Mouse (Mus musculus) heart, embryonic 14.5 days (tissue): Measurements from ENCODE around the gene Cnnm1. TPM values are rescaled to one million over a fixed set of nuclear protein-coding genes. Genes with fewer than 3 reads are reported as not detected.
"Not testable (repeated sequence)": the region's sequence is repeated elsewhere in the genome, so short reads cannot be mapped to it uniquely, and the experiment has no call there.

Experiments
- ATAC-seq: fragments of 200-750 bp; cut with Nextera tagmentation; 2 replicates; pipeline ENCODE4 v1.8.0; 2017; ENCODE audit warnings: low read depth, moderate TSS enrichment; ENCODE audit not compliant: insufficient number of reproducible peaks, insufficient read depth, low FRiP score
- H3K27ac ChIP-seq, 2 experiments: fragments of 200-500 bp in 1 of 2; fragments of 300-500 bp in 1 of 2; sonication (generic) in 1 of 2; replicated peaks in 1 of 2; 2 replicates each; pipeline ENCODE4 v1.5.1; 2012 to 2014; ENCODE audit warnings: low read depth in 2 of 2, low read length in 2 of 2, control low read depth in 1 of 2, mild to moderate bottlenecking in 1 of 2, mixed read lengths in 1 of 2; ENCODE audit not compliant: control insufficient read depth in 1 of 2, insufficient read depth in 1 of 2
- H3K27me3 ChIP-seq: fragments of 300-500 bp; sonication (generic); 2 replicates; pipeline ENCODE4 v1.6.1; 2014; ENCODE audit warnings: mild to moderate bottlenecking, low read length, control low read depth; ENCODE audit not compliant: control insufficient read depth, insufficient read depth
- H3K36me3 ChIP-seq: fragments of 300-500 bp; sonication (generic); 2 replicates; pipeline ENCODE4 v1.6.1; 2014; ENCODE audit warnings: mild to moderate bottlenecking, control low read depth, low read length, mixed read lengths; ENCODE audit not compliant: control insufficient read depth, insufficient read depth
- H3K4me1 ChIP-seq, 2 experiments: fragments of 200-500 bp in 1 of 2; fragments of 300-500 bp in 1 of 2; sonication (generic) in 1 of 2; 2 replicates each; pipeline ENCODE4 v1.6.1; 2012 to 2014; ENCODE audit warnings: low read length in 2 of 2, control low read depth in 1 of 2, mixed read lengths in 1 of 2; ENCODE audit not compliant: control insufficient read depth in 2 of 2, insufficient read depth in 2 of 2
- H3K4me2 ChIP-seq: fragments of 300-500 bp; sonication (generic); 2 replicates; pipeline ENCODE4 v1.6.1; 2014; ENCODE audit warnings: mild to moderate bottlenecking, low read length
- H3K4me3 ChIP-seq, 2 experiments: fragments of 200-500 bp in 1 of 2; fragments of 300-500 bp in 1 of 2; sonication (generic) in 1 of 2; 2 replicates each; pipeline ENCODE4 v1.5.1; 2012 to 2014; ENCODE audit warnings: low read length in 2 of 2, mild to moderate bottlenecking in 2 of 2, control low read depth in 1 of 2, low read depth in 1 of 2, moderate library complexity in 1 of 2; ENCODE audit not compliant: control insufficient read depth in 1 of 2, insufficient read depth in 1 of 2
- H3K9ac ChIP-seq: fragments of 300-500 bp; sonication (generic); 2 replicates; pipeline ENCODE4 v1.6.1; 2014; ENCODE audit warnings: mild to moderate bottlenecking, low read length
- H3K9me3 ChIP-seq: fragments of 300-500 bp; sonication (generic); 2 replicates; pipeline ENCODE4 v1.6.1; 2016; ENCODE audit warnings: low read length, control low read depth; ENCODE audit not compliant: control insufficient read depth
- WGBS: fragments of 180-500 bp; shearing (Covaris S2); extraction: QIAGEN DNeasy Blood & Tissue Kit; methylation state at CpG from one replicate; pipeline ENCODE4 v1.1.7; 2014; 5-methylcytosine and 5-hydroxymethylcytosine counted together
- polyA plus RNA-seq: library from polyadenylated mRNA; unstranded; fragments of >200 nt; fragmentation: Nextera tagmentation; extraction: Ambion mirVana; gene quantifications from 2 replicates; pipeline ENCODE4 v1.2.1, GENCODE M21; 2014

Gene Cnnm1
- polyA plus RNA-seq, 1 experiment from 2014 or later = 0.08 TPM

DNA sequence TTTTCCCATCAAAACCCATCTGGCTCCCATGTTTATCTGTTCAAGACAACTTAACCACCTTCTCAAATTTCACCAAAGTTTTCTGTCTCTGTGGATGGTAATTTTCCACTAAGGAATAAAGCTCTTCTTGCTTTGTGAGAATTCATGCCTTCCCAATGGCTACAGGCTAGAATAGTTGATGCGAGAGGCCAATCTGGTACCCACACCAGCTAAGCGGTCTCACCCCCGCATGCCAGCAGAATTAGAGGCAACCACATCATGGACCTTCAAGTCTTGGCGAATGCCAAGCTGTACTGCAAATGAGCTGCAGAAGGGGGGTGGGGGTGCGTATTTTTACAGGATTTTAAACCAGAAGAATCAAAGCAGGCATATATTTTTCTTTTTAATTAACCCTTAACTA lies 37.2 kb downstream of the Cnnm1 start:
- H3K27me3 ChIP-seq = no peaks in the 10 kb centered on the region
- no peaks in the 10 kb centered on the region for H3K9me3 ChIP-seq
- H3K4me2 ChIP-seq = no peak overlapping the region
- H3K9ac ChIP-seq = no peak overlapping the region
- no peaks in the 10 kb centered on the region for H3K36me3 ChIP-seq
- ATAC-seq = no peak
- H3K4me3 ChIP-seq = no peak overlapping the region
- 87% methylated on average over 5 of the region's 5 CpGs for WGBS
- peaks cover 10 to 18% of the 10 kb centered on the region in 2 experiments for H3K4me1 ChIP-seq
- H3K27ac ChIP-seq = no peak overlapping the region

DNA sequence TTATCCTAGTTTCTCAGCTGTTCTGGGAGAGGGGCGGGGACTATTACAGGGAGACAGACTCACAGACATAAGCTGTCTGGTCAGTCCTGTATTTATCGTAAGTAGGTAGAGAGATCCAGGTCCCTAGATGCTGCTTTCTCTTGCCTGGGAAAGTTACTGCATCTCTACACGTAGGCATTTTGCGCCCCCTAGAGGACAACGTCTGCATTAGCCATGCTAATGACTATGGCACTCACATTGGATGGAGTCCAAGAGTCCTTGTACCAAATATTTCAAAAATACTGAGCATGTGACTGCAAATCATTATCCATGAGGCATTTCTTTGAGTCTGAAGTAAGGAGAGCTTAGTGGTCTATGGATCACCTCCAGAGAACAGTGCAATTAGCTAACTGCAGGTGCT lies 38.7 kb downstream of the Cnnm1 start:
- ATAC-seq = no peak
- Histone ChIP-seq H3K4me1 (peaks cover 10 to 18% of the 10 kb centered on the region in 2 experiments), H3K4me2 (no peak overlapping the region), H3K27ac (no peak overlapping the region), H3K9me3 (no peaks in the 10 kb centered on the region), H3K4me3 (no peak overlapping the region), H3K27me3 (no peaks in the 10 kb centered on the region), H3K9ac (no peak overlapping the region), H3K36me3 (no peaks in the 10 kb centered on the region)
- 20% methylated on average over 5 of the region's 5 CpGs for WGBS

GRCm38 (mm10) chr19:43479431-43479830 lies 39.2 kb downstream of the Cnnm1 start:
- Histone ChIP-seq H3K36me3 (no peaks in the 10 kb centered on the region), H3K9me3 (no peaks in the 10 kb centered on the region), H3K4me2 (no peak overlapping the region), H3K4me3 (no peak overlapping the region), H3K27ac (no peak overlapping the region), H3K4me1 (peaks cover 10 to 18% of the 10 kb centered on the region in 2 experiments), H3K9ac (no peak overlapping the region), H3K27me3 (no peaks in the 10 kb centered on the region)
- no peak for ATAC-seq
- WGBS = 77% methylated on average over 5 of the region's 5 CpGs

DNA sequence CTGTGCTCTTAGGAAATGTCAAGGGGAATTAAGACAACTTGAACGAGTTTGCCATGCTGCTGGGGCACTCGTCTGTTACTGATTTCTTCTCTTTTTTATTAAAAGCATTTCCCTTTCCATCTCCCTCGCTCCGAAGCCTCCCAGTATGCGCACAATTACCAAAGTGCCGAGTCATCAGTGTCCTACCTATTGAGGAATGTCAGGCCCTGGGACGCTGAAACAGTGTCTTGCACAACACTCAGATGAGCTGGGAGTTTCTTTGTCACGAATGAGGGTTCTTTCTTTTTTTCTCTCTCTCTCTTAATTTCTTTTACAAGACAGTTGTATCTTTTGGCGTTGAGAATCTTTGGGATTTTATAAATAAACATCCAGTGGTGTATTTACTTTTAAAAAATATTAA lies 40.3 kb downstream of the Cnnm1 start:
- Histone ChIP-seq H3K27me3 (no peaks in the 10 kb centered on the region), H3K27ac (no peak overlapping the region), H3K9ac (no peak overlapping the region), H3K4me1 (peaks cover 9 to 17% of the 10 kb centered on the region in 2 experiments), H3K9me3 (no peaks in the 10 kb centered on the region), H3K4me3 (no peak overlapping the region), H3K4me2 (no peak overlapping the region), H3K36me3 (no peaks in the 10 kb centered on the region)
- ATAC-seq = no peak
- 65% methylated on average over 9 of the region's 9 CpGs for WGBS

DNA sequence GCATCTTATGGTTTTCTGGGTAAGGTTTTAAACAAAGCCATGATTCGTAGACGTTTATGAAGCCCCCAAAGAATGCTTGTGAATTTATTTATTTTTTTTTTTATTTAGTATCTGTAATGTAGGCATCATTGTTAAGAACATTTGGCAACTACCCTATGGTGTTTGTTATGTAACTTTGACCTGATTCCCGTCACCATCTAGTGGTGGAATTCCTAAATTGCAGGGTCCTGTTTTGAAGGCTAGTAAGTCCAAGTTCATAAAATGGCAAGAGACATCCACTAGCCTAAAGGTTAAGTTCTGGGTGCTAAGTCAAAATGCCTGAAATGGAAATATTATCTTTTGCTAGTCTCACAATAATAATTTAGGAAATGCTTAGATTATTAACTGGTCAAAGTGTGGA lies 47.2 kb downstream of the Cnnm1 start:
- ATAC-seq = no peak
- Histone ChIP-seq H3K9me3 (no peaks in the 10 kb centered on the region), H3K4me1 (no peaks in the 10 kb centered on the region), H3K36me3 (no peaks in the 10 kb centered on the region), H3K4me2 (no peak overlapping the region), H3K27me3 (peaks cover 4% of the 10 kb centered on the region; the same call in 1 of the 2 replicates), H3K9ac (no peak overlapping the region), H3K4me3 (no peak overlapping the region), H3K27ac (no peak overlapping the region)
- WGBS = 23% methylated on average over 3 of the region's 3 CpGs

- WGBS = 52% methylated on average over 1 of the region's 1 CpGs
- not testable (repeated sequence) for H3K27ac ChIP-seq, ATAC-seq
Measured at GRCm38 (mm10) chr19:43493316-43493715, 53.1 kb downstream of the Cnnm1 start.

GRCm38 (mm10) chr19:43493878-43494277 lies 53.6 kb downstream of the Cnnm1 start:
- peaks cover 5% of the 10 kb centered on the region for H3K36me3 ChIP-seq
- H3K4me1 ChIP-seq = peaks cover 6 to 8% of the 10 kb centered on the region in 2 experiments; a peak in 2 of 4 replicates
- H3K27me3 ChIP-seq = peaks cover 5% of the 10 kb centered on the region; the same call in 1 of the 2 replicates
- H3K9me3 ChIP-seq = no peaks in the 10 kb centered on the region
- no peak overlapping the region for H3K4me3 ChIP-seq
- ATAC-seq = no peak
- H3K9ac ChIP-seq = no peak overlapping the region
- H3K4me2 ChIP-seq = no peak overlapping the region
- 72% methylated on average over 6 of the region's 6 CpGs for WGBS
- no peak overlapping the region for H3K27ac ChIP-seq

More at GRCm38 (mm10) chr19:43493316-43493715, 53.1 kb downstream of the Cnnm1 start:
- not testable (repeated sequence) for H3K4me3 ChIP-seq, H3K9me3 ChIP-seq, H3K27me3 ChIP-seq, H3K4me1 ChIP-seq, H3K9ac ChIP-seq, H3K4me2 ChIP-seq, H3K36me3 ChIP-seq

DNA sequence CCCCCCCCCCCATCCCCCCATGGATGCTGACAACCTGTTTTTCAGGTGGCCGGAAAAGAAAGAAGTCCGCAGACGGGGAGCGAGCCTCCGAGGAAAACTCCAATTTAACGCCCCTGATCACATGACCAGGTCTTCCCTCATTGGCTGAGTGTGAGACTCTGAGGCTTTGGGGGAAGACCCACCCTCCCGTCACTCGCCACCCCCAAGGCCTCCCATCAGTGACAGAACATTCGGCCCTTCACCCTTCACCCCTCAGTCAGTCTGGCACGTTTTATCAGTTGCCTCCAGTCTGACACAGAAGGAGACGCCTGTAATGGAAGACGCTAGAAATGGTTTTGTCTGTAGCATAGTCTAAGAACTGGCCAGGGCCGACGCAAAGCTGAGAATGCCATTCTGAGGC lies 54.7 kb downstream of the Cnnm1 start:
- H3K9ac ChIP-seq = 0 out of 2 replicates have a peak overlapping the region, but pooled peaks have one; percentile 13
- H3K36me3 ChIP-seq = peaks cover 15% of the 10 kb centered on the region
- peaks cover 5% of the 10 kb centered on the region; the same call in 1 of the 2 replicates for H3K27me3 ChIP-seq
- H3K4me3 ChIP-seq = peak overlapping the region in 1 of 2 experiments; percentile 26; a peak in 1 of 4 replicates
- ATAC-seq = no peak
- no peaks in the 10 kb centered on the region for H3K9me3 ChIP-seq
- no peak overlapping the region for H3K27ac ChIP-seq
- H3K4me1 ChIP-seq = peaks cover 6 to 8% of the 10 kb centered on the region in 2 experiments; a peak in 2 of 4 replicates
- H3K4me2 ChIP-seq = peak overlapping the region; percentile 68
- 6% methylated on average over 14 of the region's 14 CpGs for WGBS
